Mouse (Mus musculus): ENCODE data around the gene Six5.
A peak's percentile ranks its signal among the peaks of the same experiment; 100 is the strongest.

DNA sequence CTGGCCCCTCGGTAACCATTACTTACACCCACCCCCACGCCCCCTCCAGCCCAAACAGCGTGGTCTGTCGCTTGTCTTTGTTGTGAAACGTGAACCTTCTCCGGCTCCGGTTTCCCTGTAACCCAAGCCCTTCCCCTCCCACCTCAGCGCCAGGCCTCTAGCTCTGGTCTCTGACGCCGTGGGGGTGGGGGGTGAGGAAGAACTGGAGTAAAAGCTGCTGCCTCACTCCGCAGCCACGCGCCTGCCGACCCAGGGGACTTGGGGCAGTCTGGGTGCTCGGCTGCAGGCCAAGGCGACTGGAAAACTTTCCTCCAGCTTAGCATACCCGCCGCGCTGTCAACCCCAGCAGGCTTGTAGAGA, 1.3 kb downstream of the Six5 start:
- no peak for TF ChIP-seq CTCF (IDR thresholded peaks at IDR 0.05; ENCODE audit: control insufficient read depth, insufficient read depth, insufficient read length)
- no peak for TF ChIP-seq USF1 (IDR thresholded peaks at IDR 0.05; ENCODE audit: low read depth)
- no peak for TF ChIP-seq FOSL1 (IDR thresholded peaks at IDR 0.05; ENCODE audit: insufficient read depth, low read length, poor library complexity, severe bottlenecking)
- peak; percentile 73 for TF ChIP-seq MAX (IDR thresholded peaks at IDR 0.05)
- no peak for TF ChIP-seq CEBPB (IDR thresholded peaks at IDR 0.05; ENCODE audit: low read depth)
- no peak for TF ChIP-seq MYOG (IDR thresholded peaks at IDR 0.05; ENCODE audit: control insufficient read depth, extremely low read depth, insufficient read length)
- TF ChIP-seq MYOD1 (IDR thresholded peaks at IDR 0.05; ENCODE audit: control insufficient read depth, insufficient read length, low read depth): no peak
